Mouse (Mus musculus) lung, adult 18-20 months (tissue): ENCODE measurements around the gene Slfn9.
"Not testable (repeated sequence)": the region's sequence is repeated elsewhere in the genome, so short reads cannot be mapped to it uniquely, and the experiment has no call there.

Source experiments
- DNase-seq, 2 experiments: peaks; one replicate each; pipeline ENCODE4 v3.0.0; 2022; ENCODE audit warnings: mixed read lengths in 2 of 2

Slfn9 gene

GRCm38 (mm10) chr11:82991469-82992166 lies at the start of gene Slfn9:
Slfn9 (minus strand) TSS chr11:82991830.
- peak; percentile 21 to 24 for DNase-seq

DNA sequence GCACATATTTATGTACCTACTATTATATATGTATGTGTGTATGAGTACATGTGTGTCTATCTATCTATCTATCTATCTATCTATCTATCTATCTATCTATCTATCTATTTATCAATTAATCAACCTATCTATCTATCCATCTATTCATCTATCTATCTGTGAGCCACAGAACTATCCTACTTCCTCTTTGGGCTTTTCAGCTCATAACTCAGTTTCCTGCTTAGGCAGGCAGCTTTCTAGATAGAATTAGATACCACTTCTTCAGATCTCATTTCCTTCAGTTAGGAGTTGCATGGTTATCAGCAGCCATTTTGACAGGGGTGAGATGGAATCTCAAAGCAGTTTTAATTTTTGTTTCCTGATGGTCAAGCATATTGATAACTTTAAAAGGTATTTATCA lies 49.4 kb upstream of the Slfn9 start:
- no peak for DNase-seq

DNA sequence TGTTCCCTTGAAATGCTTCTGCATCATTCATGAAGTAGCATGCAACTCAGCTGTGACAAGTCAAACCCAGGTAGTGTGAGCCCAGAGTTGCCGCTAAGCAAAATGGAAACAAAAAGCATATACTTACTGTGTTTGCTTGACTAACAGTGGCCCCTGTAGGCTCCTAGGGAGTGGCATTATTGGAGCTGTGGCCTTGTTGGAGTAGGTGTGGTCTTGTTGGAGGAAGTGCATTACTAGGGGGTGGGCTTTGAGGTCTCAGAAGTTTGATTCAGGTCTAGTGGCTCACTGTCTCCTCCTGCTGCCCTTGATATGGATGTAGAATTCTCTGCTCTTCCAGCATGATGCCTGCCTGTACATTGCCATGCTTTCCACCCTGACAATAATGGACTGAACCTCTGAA lies 48.7 kb upstream of the Slfn9 start:
- DNase-seq: peak in 1 of 2 experiments; percentile 7

DNA sequence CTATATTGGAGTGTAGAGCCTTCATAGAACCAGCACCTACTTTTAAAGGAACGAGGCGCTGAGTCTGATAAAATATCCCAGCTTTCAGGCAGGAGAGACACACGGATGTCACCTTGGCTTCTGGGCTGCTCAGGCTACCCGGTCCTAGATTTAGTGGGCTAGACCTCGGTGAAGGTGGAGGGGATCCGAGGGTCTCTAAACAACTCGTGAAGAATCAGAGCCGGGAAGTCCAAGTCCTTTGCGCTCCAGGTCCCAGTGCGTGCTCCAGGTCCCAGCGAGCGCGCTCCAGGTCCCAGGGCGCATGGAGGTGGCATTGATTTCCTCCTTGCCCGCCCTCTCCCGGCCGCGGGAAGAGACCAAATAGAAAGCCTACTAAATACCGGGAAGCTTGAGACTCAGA lies 48.2 kb upstream of the Slfn9 start:
- no peak for DNase-seq

DNA sequence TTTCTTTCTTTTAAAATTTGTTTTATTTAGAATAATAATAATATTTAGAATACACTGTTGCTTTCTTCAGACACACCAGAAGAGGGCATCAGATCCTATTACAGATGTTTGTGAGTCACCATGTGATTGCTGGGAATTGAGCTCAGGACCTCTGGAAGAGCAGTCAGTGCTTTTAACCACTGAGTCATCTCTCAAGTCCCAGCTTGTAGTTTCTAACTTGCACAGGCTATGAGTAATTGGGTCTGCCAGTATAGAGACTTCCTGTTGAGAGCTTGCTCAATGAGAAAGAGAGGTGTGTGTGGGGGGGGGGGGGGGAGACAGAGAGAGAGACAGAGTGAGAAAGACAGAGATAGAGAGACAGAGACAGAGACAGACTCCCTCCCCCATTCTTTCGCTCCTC lies 47.5 kb upstream of the Slfn9 start:
- no peak for DNase-seq

DNA sequence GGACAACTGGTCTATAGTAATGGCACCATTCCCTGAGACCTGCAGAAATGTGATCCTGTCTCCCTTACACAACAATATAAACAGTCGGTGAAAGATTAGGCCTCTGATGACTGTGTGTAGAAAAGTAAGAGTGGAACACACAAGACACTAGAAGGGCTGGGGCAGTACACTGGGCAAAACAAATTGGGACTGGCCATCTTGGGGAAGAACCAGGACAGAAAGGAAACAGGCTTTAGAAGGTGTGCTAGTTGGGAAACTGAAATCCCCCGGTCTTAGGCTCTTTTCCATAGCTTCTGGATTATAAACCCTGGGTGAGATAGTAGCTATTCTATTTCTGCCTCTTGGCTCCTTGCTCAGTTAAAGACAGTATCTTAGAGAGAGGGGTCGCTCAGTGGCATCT lies 47.1 kb upstream of the Slfn9 start:
- DNase-seq: not testable (repeated sequence)

DNA sequence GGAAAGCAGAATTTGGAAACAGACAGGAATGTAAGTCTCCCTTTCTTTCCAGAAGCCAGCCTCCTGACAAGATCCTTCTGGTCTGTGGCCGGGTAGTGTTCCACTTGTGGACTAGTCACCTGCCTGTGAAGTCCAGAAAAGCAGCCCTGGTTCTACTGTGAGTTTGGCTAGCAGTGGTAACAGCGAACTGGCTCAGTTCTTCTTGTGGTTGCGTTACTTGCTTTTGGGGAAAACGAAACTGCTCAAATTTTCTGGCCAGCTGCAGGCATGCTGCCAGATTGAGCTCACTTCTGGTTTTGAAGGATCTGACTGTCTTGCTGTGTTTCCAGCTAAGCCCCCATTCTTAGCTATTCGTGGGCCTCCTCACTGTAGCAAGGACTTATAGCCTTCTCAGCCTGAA lies 29.0 kb upstream of the Slfn9 start, which contains the start of gene Slfn8:
TSS of gene Slfn8 (minus strand) at position 190 of the 400 bp plus-strand sequence.
- DNase-seq: peak; percentile 24 to 53

GRCm38 (mm10) chr11:83019561-83020519 lies 28.2 kb upstream of the Slfn9 start:
- not testable (repeated sequence) for DNase-seq

DNA sequence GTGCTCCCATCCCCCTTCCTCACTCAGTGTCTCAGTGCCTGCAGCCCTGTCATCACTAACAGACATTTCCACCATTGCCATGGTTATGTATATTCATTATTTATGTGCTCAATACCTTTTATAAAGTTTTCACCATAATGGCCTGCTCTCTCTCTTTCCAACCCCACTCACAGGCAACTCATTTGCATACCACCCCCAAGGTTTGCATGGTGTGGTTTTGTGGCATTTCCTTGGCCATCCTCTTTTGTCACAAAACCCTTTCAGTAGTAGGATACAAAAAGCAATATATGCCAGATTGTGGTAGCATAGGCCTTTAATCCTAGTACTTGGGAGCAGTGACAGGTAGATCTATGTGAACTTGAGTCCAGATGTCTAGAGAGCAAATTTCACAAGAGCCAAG lies 24.5 kb upstream of the Slfn9 start:
- no peak for DNase-seq

DNA sequence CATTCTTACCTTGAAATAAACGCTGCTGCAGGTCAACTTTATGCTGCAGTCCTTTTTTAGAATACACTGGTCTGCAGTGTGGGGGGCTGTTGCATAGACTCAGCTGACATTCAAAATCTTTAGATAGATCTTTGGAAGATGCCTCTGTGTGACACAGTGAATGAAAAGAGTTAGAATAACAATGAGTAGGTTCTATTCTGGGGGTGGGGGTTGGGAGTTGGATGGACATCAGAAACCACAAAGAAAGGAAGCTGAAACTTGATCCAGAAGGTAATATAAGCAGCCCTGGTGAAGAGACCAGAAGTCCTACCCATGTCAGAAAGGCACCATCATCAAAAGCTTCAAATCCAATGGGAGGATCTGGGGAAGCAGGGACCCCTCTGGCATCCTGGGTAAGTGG lies 21.7 kb upstream of the Slfn9 start:
- DNase-seq: no peak

GRCm38 (mm10) chr11:82990612-82991385 lies 831 bp downstream of the Slfn9 start:
- peak; percentile 22 to 31 for DNase-seq

GRCm38 (mm10) chr11:82989357-82989756 lies 2.3 kb downstream of the Slfn9 start:
- DNase-seq: peak; percentile 12 to 35

GRCm38 (mm10) chr11:82987621-82988020 lies 4.0 kb downstream of the Slfn9 start:
- no peak for DNase-seq

DNA sequence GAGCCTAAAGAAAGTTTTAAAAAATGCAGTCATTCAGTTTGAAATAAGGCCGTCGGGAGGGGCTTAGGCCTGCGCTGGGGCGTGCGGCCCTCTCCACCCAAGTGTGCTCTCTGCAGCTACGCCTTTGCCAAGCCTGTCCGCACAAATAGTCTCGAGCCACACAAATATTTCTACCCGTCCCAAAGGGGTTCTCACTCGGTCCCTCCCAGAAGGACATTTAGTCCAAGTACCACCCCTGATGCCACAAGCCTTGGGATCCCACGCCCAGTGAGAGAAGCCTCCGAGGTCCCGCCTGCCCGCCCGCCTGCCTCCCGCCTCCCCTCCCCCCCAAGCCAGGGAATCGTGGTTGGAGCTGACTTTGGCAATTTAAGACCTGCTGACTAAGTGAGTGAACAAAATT lies 8.4 kb downstream of the Slfn9 start:
- no peak for DNase-seq

DNA sequence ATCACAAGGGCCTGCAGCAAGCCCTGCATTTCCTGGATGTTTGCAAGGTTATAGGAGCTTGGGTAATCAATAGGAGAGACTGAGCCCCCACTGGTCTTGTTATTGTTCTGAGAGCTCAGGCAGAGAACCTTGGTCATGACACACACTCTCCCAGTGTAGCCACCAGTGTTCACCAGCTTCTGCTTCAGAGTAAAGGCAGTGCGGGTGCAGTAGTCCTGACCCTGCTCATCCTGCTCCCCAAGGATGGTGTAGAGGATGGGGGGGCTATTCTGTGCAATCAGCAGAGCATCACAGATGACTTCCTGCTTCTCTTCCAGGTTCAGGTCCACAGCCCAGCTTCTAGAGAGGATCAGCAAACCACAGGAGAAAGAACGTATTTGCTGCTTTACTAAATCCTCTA lies 9.2 kb downstream of the Slfn9 start:
- DNase-seq: not testable (repeated sequence)

DNA sequence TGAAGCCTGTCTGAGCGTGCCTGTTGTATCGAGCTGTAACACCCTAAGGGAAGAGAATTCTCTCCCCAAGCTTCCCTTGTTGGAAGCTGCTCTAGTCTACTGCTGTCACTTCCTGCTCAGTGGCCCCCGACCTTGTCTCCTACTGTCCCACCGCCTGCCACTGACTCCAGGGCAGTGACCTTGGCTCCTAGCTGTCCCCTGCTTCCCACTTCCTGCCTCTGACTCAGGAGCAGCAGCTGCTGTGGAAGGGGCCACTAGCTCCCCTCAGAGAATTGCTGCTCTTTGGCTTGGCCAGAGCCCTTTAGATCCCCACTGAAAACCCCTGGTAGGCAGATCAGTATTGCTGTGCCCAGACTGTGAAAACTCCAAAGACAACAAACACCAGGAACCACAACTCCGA lies 17.7 kb downstream of the Slfn9 start:
- no peak for DNase-seq

DNA sequence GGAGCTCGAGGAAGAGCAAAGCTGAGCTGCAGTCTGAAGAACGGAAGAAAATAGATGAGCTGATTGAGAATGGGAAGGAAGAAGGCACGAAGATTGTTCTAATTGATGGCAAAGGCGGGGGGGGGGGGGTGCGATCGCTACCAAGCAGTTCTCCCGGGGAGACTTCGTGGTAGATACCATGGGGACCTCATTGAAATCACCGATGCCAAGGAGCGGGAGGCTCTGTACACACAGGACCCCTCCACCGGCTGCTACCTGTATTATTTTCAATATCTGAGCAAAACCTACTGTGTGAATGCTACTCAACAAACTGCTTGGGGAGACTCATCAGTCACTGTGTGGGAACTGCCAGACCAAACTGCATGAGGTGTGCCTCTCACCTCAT lies 20.0 kb downstream of the Slfn9 start:
- no peak for DNase-seq

GRCm38 (mm10) chr11:82970712-82971589 lies 20.7 kb downstream of the Slfn9 start:
- no peak for DNase-seq

- no peak for DNase-seq
Measured at GRCm38 (mm10) chr11:82962215-82962614, 29.4 kb downstream of the Slfn9 start.

GRCm38 (mm10) chr11:82961743-82962142 lies 29.9 kb downstream of the Slfn9 start:
- DNase-seq: no peak

DNA sequence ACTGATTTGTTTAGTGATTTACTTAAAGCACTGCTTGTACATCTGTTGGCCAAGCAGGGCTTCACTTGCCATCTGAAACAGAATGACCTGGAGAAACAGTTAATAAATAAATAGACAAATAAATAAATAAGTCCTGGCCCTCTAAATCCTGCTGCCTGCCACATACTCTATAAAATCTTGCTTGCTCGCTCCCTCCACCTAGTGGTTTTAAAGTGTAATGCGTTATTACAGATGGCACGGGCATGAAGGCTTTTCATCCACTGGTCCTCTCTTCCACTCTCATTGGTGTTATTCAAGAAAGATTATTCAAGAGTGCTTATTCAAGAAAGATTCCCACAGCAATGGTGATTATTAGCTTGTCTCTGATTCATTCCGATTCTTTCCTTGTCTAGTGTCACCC lies 32.0 kb downstream of the Slfn9 start:
- DNase-seq: peak; percentile 15 to 43

DNA sequence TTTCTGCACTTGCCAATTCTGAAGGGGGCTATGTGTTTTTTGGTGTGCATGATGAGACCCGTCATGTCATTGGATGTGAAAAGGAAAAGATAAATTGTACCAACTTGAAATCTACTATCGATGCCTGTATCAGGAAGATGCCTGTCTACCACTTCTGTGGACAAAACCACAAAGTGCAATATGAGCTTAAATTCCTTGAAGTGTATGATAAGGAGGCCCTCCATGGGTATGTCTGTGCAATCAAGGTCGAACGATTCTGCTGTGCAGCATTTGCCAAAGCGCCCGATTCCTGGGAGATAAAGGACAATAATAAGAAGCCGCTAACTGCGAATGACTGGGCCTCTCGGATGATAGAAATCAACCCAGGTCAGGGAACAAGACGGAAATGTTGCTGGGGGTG lies 34.7 kb downstream of the Slfn9 start:
- no peak for DNase-seq
